Mouse (Mus musculus) lung, embryonic 14.5 days (tissue): ENCODE measurements around the gene Npas3. TPM values are rescaled to one million over a fixed set of nuclear protein-coding genes. Genes with fewer than 3 reads are reported as not detected.

ENCODE experiments used
- ATAC-seq: fragments of 200-750 bp; cut with Nextera tagmentation; 2 replicates; pipeline ENCODE4 v1.8.0; 2017; ENCODE audit warnings: mild to moderate bottlenecking, moderate TSS enrichment, moderate library complexity; ENCODE audit not compliant: insufficient read depth
- DNase-seq: peaks from one replicate; pipeline ENCODE4 v3.0.0-alpha.2; 2015
- H3K27ac ChIP-seq: fragments of 300-500 bp; sonication (generic); 2 replicates; pipeline ENCODE4 v1.5.1; 2014; ENCODE audit warnings: low read depth, mild to moderate bottlenecking, moderate library complexity
- H3K27me3 ChIP-seq: fragments of 300-500 bp; sonication (generic); 2 replicates; pipeline ENCODE4 v1.6.1; 2014; ENCODE audit warnings: low read length, control low read depth; ENCODE audit not compliant: insufficient read depth
- H3K36me3 ChIP-seq: fragments of 300-500 bp; sonication (generic); 2 replicates; pipeline ENCODE4 v1.6.1; 2014; ENCODE audit warnings: control low read depth; ENCODE audit not compliant: insufficient read depth
- H3K4me1 ChIP-seq: fragments of 300-500 bp; sonication (generic); 2 replicates; pipeline ENCODE4 v1.6.1; 2014; ENCODE audit warnings: antibody characterized with exemption, control low read depth; ENCODE audit not compliant: insufficient read depth
- H3K4me2 ChIP-seq: fragments of 300-500 bp; sonication (generic); 2 replicates; pipeline ENCODE4 v1.6.1; 2014; ENCODE audit warnings: mild to moderate bottlenecking
- H3K4me3 ChIP-seq: fragments of 300-500 bp; sonication (generic); 2 replicates; pipeline ENCODE4 v1.5.1; 2014; ENCODE audit warnings: low read depth, low read length
- H3K9ac ChIP-seq: fragments of 300-500 bp; sonication (generic); 2 replicates; pipeline ENCODE4 v1.6.1; 2014
- H3K9me3 ChIP-seq: fragments of 300-500 bp; sonication (generic); 2 replicates; pipeline ENCODE4 v1.6.1; 2016; ENCODE audit warnings: low read depth, low read length, control low read depth
- CTCF ChIP-seq: IDR thresholded peaks from 2 replicates; pipeline ENCODE4 v1.5.1; 2016; ENCODE audit warnings: antibody characterized with exemption, low read depth
- WGBS: fragments of 180-500 bp; shearing (Covaris S2); extraction: QIAGEN DNeasy Blood & Tissue Kit; methylation state at CpG from one replicate; pipeline ENCODE4 v1.1.7; 2014; 5-methylcytosine and 5-hydroxymethylcytosine counted together
- polyA plus RNA-seq: library from polyadenylated mRNA; unstranded; fragments of >200 nt; fragmentation: Nextera tagmentation; extraction: Ambion mirVana; gene quantifications from 2 replicates; pipeline ENCODE4 v1.2.1, GENCODE M21; 2014

Gene Npas3
- polyA plus RNA-seq, 1 experiment from 2014 or later, result 0.62 TPM

GRCm38 (mm10) chr12:53983946-53984345, 735.5 kb downstream of the Npas3 start:
- ATAC-seq, result no peak
- no peak overlapping the region for H3K4me3 ChIP-seq
- H3K4me2 ChIP-seq, result no peak overlapping the region
- no peaks in the 10 kb centered on the region for H3K4me1 ChIP-seq
- no peak overlapping the region for H3K27ac ChIP-seq
- H3K9me3 ChIP-seq, result no peaks in the 10 kb centered on the region
- no peak for DNase-seq
- H3K27me3 ChIP-seq, result no peaks in the 10 kb centered on the region
- no peak overlapping the region for H3K9ac ChIP-seq
- WGBS, result 73% methylated on average over 7 of the region's 7 CpGs
- no peak for TF ChIP-seq CTCF
- H3K36me3 ChIP-seq, result no peaks in the 10 kb centered on the region

GRCm38 (mm10) chr12:53985851-53986842, 737.7 kb downstream of the Npas3 start:
- H3K27ac ChIP-seq, result no peak overlapping the region
- H3K4me1 ChIP-seq, result no peaks in the 10 kb centered on the region
- no peak overlapping the region for H3K9ac ChIP-seq
- TF ChIP-seq CTCF, result no peak
- ATAC-seq (no peak), DNase-seq (no peak)
- no peaks in the 10 kb centered on the region for H3K27me3 ChIP-seq
- 84% methylated on average over 14 of the region's 14 CpGs for WGBS
- H3K4me3 ChIP-seq, result no peak overlapping the region
- no peak overlapping the region for H3K4me2 ChIP-seq
- H3K9me3 ChIP-seq, result no peaks in the 10 kb centered on the region
- H3K36me3 ChIP-seq, result no peaks in the 10 kb centered on the region

GRCm38 (mm10) chr12:53992411-53992810, 743.9 kb downstream of the Npas3 start:
- H3K9ac ChIP-seq, result no peak overlapping the region
- no peaks in the 10 kb centered on the region for H3K27me3 ChIP-seq
- H3K4me3 ChIP-seq, result no peak overlapping the region
- no peaks in the 10 kb centered on the region for H3K9me3 ChIP-seq
- no peak for ATAC-seq
- no peak overlapping the region for H3K27ac ChIP-seq
- no peaks in the 10 kb centered on the region for H3K4me1 ChIP-seq
- no peak for DNase-seq
- TF ChIP-seq CTCF, result peak; percentile 60
- no peaks in the 10 kb centered on the region for H3K36me3 ChIP-seq
- 95% methylated on average over 6 of the region's 6 CpGs for WGBS
- no peak overlapping the region for H3K4me2 ChIP-seq

- no peak for TF ChIP-seq CTCF
- 56% methylated on average over 5 of the region's 5 CpGs for WGBS
- no peaks in the 10 kb centered on the region for H3K4me1 ChIP-seq
- DNase-seq (no peak), ATAC-seq (no peak)
- no peak overlapping the region for H3K4me3 ChIP-seq
- no peak overlapping the region for H3K27ac ChIP-seq
- no peak overlapping the region for H3K9ac ChIP-seq
- H3K9me3 ChIP-seq, result no peaks in the 10 kb centered on the region
- no peaks in the 10 kb centered on the region for H3K36me3 ChIP-seq
- H3K4me2 ChIP-seq, result no peak overlapping the region
- H3K27me3 ChIP-seq, result no peaks in the 10 kb centered on the region
Measured at GRCm38 (mm10) chr12:53995710-53996109, 747.2 kb downstream of the Npas3 start.

GRCm38 (mm10) chr12:53997141-53997540, 748.7 kb downstream of the Npas3 start:
- no peak overlapping the region for H3K27ac ChIP-seq
- no peaks in the 10 kb centered on the region for H3K9me3 ChIP-seq
- DNase-seq, result no peak
- H3K4me3 ChIP-seq, result no peak overlapping the region
- no peaks in the 10 kb centered on the region for H3K27me3 ChIP-seq
- 77% methylated on average over 3 of the region's 3 CpGs for WGBS
- no peaks in the 10 kb centered on the region for H3K36me3 ChIP-seq
- no peaks in the 10 kb centered on the region for H3K4me1 ChIP-seq
- H3K4me2 ChIP-seq, result no peak overlapping the region
- no peak for ATAC-seq
- no peak overlapping the region for H3K9ac ChIP-seq
- no peak for TF ChIP-seq CTCF

DNA sequence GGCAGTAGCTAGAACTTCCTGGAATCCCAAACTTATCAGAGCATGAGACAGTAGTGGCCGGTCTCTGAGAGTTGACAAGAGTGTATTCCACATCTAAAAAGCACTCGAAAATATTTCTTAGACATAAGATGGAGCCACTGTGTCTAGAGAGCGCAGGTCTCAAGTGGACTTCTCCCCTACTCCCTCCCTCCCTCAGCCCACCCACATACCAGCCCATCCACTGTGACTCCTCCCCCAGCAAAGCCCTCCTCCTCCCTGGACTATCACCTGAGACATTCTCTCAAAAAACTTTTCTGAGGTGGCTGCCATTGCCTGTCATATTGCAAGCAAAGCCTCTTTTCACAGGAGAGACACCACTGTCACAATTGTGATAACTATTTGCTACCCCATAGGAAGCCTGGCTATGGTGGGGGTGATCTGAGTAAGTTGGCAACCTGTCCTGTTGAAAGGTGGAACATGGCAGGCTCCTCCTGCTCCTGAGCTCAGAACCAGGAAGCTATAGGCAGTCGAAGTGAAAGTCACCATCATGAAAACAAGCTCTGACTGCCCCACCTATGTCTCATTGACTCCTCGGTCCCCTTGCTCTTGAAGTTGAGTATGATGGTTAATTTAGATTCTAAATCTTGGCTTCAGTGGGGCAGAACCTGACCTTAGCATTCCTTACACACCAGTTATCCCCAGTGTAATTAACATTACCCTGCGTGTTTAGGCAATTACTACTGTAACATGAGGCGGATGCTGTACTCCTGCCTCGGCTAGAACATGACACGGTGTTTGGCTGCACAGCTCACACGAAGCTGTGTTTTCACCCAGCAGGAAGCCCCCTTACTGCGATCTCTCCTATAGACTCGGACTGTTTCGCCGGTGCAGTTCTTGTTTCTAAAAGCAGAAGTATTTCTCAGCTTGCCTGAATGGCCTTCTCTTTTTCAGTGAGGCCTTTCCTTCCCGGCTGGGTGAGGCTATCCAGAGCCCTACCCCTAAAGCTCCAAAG, 751.5 kb downstream of the Npas3 start:
- ATAC-seq (no peak), DNase-seq (no peak)
- Histone ChIP-seq H3K27ac (no peak overlapping the region), H3K4me1 (0 out of 2 replicates have a peak, but pooled peaks cover 2% of the 10 kb centered on the region), H3K9ac (no peak overlapping the region), H3K27me3 (no peaks in the 10 kb centered on the region), H3K9me3 (no peaks in the 10 kb centered on the region), H3K4me3 (no peak overlapping the region), H3K4me2 (no peak overlapping the region), H3K36me3 (no peaks in the 10 kb centered on the region)
- no peak for TF ChIP-seq CTCF
- WGBS, result 56% methylated on average over 15 of the region's 15 CpGs
